Mouse (Mus musculus) neural tube, embryonic 10.5 days (tissue): ENCODE measurements around the gene Pgk1.

Experiments
- DNase-seq: peaks from one replicate; pipeline ENCODE4 v3.0.0-alpha.2; 2017; ENCODE audit warnings: low spot score; ENCODE audit errors: extremely low spot score

Pgk1 gene

GRCm38 (mm10) chrX:106219171-106220032, 32.5 kb downstream of the Pgk1 start:
- peak; percentile 67 for DNase-seq

- DNase-seq: no peak
Measured at GRCm38 (mm10) chrX:106221058-106221457, 34.2 kb downstream of the Pgk1 start, which contains the start of gene Taf9b. Gene Taf9b, minus strand, starts transcription at chrX:106221158.
